In genomic region chr3:63412220-63412937, GRCm38 (mm10) we compare ENCODE assay signal across 16 mouse cellular contexts.
DNase-seq lines count a peak whose midpoint lies in the region; ATAC-seq and TF ChIP-seq lines count a peak whose summit lies in the region.
"Had no signal": no experiment of that assay in that cellular context is flagged by ENCODE, and none has a peak within 500 bp of the region (broad histone marks: within the 10 kb centered on the region; RNA-seq: fewer than 3 reads in every experiment).

No protein-coding gene starts in this region.

- peaks cover 2% of the 10 kb centered on the region; the same call in 1 of the 2 replicates for H3K4me1 ChIP-seq in liver, adult 2 months (ENCODE audit: control insufficient read depth, insufficient read depth, low read length)
- no peaks in the 10 kb centered on the region for H3K4me1 ChIP-seq in liver, embryonic 12.5 days
- no peaks in the 10 kb centered on the region for H3K4me1 ChIP-seq in embryonic facial prominence, embryonic 11.5 days (ENCODE audit: control insufficient read depth, insufficient read depth, low read length)
- H3K4me1 ChIP-seq in limb, embryonic 10.5 days: peaks cover 22% of the 10 kb centered on the region

- peak; percentile 79 for DNase-seq in liver, adult 2 months (ENCODE audit: extremely low read depth, low read depth, low spot score)
- peak; percentile 18 for DNase-seq in brain, embryonic 14.5 days (ENCODE audit: low read depth)
- DNase-seq in embryonic facial prominence, embryonic 11.5 days (ENCODE audit: low spot score): peak; percentile 81
- peak; percentile 42 for DNase-seq in limb, embryonic 10.5 days (ENCODE audit: low spot score)
- DNase-seq in left cerebral cortex, postnatal 36 days (ENCODE audit: low spot score in 2 of 2): no peak
- DNase-seq in layer of hippocampus, adult 11-12 months (ENCODE audit: low spot score): no peak
- DNase-seq: cerebellum, adult 9-10 months; heart, adult 11 months; layer of hippocampus, adult 9-11 months; left cerebral cortex, postnatal 4 days; lung, postnatal 36 days; right cerebral cortex, postnatal 25 days had no signal

- H3K4me2 ChIP-seq in liver, embryonic 12.5 days: no peak overlapping the region
- H3K4me2 ChIP-seq in embryonic facial prominence, embryonic 11.5 days (ENCODE audit: low read depth, low read length): no peak overlapping the region

- no peak for TF ChIP-seq POLR2A in liver, adult 2 months (IDR thresholded peaks at IDR 0.05; ENCODE audit: extremely low read depth, insufficient read depth, low read length)
- TF ChIP-seq POLR2A in brain, embryonic 14.5 days (IDR thresholded peaks at IDR 0.05; ENCODE audit: borderline replicate concordance, extremely low read depth, insufficient read depth, insufficient read length, poor library complexity, severe bottlenecking): no peak

- H3K9me3 ChIP-seq in liver, embryonic 12.5 days (replicated peaks): no peaks in the 10 kb centered on the region
- no peaks in the 10 kb centered on the region for H3K9me3 ChIP-seq in embryonic facial prominence, embryonic 11.5 days (replicated peaks; ENCODE audit: control insufficient read depth, low read length)
- H3K9me3 ChIP-seq in limb, embryonic 10.5 days (replicated peaks): no peaks in the 10 kb centered on the region

- no peak overlapping the region for H3K4me3 ChIP-seq in liver, adult 2 months (ENCODE audit: insufficient read depth, low read depth, low read length)
- no peak overlapping the region for H3K4me3 ChIP-seq in liver, embryonic 12.5 days
- H3K4me3 ChIP-seq in embryonic facial prominence, embryonic 11.5 days (ENCODE audit: low read depth, low read length): no peak overlapping the region
- H3K4me3 ChIP-seq in limb, embryonic 10.5 days: no peak overlapping the region
- H3K4me3 ChIP-seq: erythroblast, embryonic 14.5 days had no signal

- H3K9ac ChIP-seq in liver, adult 2 months (ENCODE audit: low read depth, low read length): no peak overlapping the region
- H3K9ac ChIP-seq in liver, embryonic 12.5 days: no peak overlapping the region
- no peak overlapping the region for H3K9ac ChIP-seq in embryonic facial prominence, embryonic 11.5 days (replicated peaks; ENCODE audit: low read length)

- intact Hi-C loops in left cerebral cortex, postnatal 36 days (cut with DNase I): no loop called here

- no peaks in the 10 kb centered on the region for H3K27me3 ChIP-seq in liver, adult 2 months (ENCODE audit: control insufficient read depth, insufficient read depth, low read length)
- H3K27me3 ChIP-seq in liver, embryonic 12.5 days (replicated peaks): no peaks in the 10 kb centered on the region
- H3K27me3 ChIP-seq in embryonic facial prominence, embryonic 11.5 days (ENCODE audit: control insufficient read depth, insufficient read depth, low read length): no peaks in the 10 kb centered on the region
- no peaks in the 10 kb centered on the region for H3K27me3 ChIP-seq in limb, embryonic 10.5 days (ENCODE audit: low read depth, poor library complexity, severe bottlenecking)

- H3K36me3 ChIP-seq in liver, adult 2 months (ENCODE audit: control insufficient read depth, insufficient read depth, low read length): no peaks in the 10 kb centered on the region
- no peaks in the 10 kb centered on the region for H3K36me3 ChIP-seq in liver, embryonic 12.5 days
- H3K36me3 ChIP-seq in embryonic facial prominence, embryonic 11.5 days (replicated peaks; ENCODE audit: control insufficient read depth, insufficient read depth, low read depth, low read length): no peaks in the 10 kb centered on the region
- no peaks in the 10 kb centered on the region for H3K36me3 ChIP-seq in limb, embryonic 10.5 days

- no peak for TF ChIP-seq CTCF in liver, adult 2 months (IDR thresholded peaks at IDR 0.05; ENCODE audit: low read depth, low read length)
- TF ChIP-seq CTCF in brain, embryonic 14.5 days (IDR thresholded peaks at IDR 0.05; ENCODE audit: borderline replicate concordance, extremely low read depth, insufficient read depth, insufficient read length): no peak

- WGBS in liver, adult 2 months: 61% methylated on average over 6 of the region's 6 CpGs
- 52% methylated on average over 6 of the region's 6 CpGs for WGBS in liver, embryonic 12.5 days (ENCODE audit: insufficient replicate concordance)
- 38% methylated on average over 6 of the region's 6 CpGs for WGBS in embryonic facial prominence, embryonic 11.5 days
- 64% methylated on average over 6 of the region's 6 CpGs for WGBS in limb, embryonic 10.5 days

- no peak overlapping the region for H3K27ac ChIP-seq in liver, adult 2 months (replicated peaks; ENCODE audit: insufficient read depth, low read depth, low read length)
- no peak overlapping the region for H3K27ac ChIP-seq in liver, embryonic 12.5 days
- no peak overlapping the region for H3K27ac ChIP-seq in embryonic facial prominence, embryonic 11.5 days (replicated peaks; ENCODE audit: low read depth, low read length)
- peak overlapping the region; percentile 66 for H3K27ac ChIP-seq in limb, embryonic 10.5 days

- H3K79me2 ChIP-seq in liver, adult 2 months (ENCODE audit: control insufficient read depth, insufficient read depth, low read length): no peaks in the 10 kb centered on the region

- ATAC-seq in liver, embryonic 12.5 days: no peak
- no peak for ATAC-seq in embryonic facial prominence, embryonic 11.5 days (replicated peaks; ENCODE audit: insufficient number of reproducible peaks, low FRiP score, low TSS enrichment, low read depth)
- no peak for ATAC-seq in megakaryocyte-erythroid progenitor cell, adult 5-6 weeks (replicated peaks; ENCODE audit: low FRiP score, low TSS enrichment, poor library complexity, severe bottlenecking)
- ATAC-seq: CD4-positive, CD25-positive, alpha-beta regulatory T cell, adult 4 months had no signal

Comparison
In these comparisons a context has a peak if more than half of its experiments do, and no peak if none do; other contexts are left out.
1. DNase-seq: peak in liver, adult 2 months (single experiment), brain, embryonic 14.5 days (single experiment), embryonic facial prominence, embryonic 11.5 days (single experiment) and limb, embryonic 10.5 days (single experiment); none in left cerebral cortex, postnatal 36 days (0 of 2) and layer of hippocampus, adult 11-12 months (single experiment).